Mouse (Mus musculus) urinary bladder, postnatal 25 days (tissue): ENCODE measurements around the gene Ankib1.

Experiments
- DNase-seq: peaks from one replicate; pipeline ENCODE4 v3.0.0; 2022; ENCODE audit warnings: low spot score

Gene Ankib1

DNA sequence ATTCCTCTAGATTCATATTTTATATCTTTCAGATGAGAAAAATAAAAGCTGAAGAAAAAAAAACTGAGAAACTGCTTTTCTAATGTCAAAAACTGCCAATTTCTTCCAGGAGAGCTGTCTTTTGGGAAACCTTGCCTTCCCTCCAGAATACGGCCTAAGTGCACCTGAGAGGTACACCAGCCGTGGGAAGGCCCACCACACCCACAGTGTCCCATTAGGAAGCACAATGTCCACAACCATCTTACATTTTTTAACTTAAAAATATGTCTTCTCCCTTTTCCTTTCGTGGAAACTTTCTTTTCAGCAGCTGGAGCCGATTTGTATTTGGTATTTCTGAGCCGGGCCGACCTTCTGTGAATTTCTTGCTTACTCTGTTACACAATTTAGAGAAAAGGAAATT, 156.2 kb downstream of the Ankib1 start:
- no peak for DNase-seq

DNA sequence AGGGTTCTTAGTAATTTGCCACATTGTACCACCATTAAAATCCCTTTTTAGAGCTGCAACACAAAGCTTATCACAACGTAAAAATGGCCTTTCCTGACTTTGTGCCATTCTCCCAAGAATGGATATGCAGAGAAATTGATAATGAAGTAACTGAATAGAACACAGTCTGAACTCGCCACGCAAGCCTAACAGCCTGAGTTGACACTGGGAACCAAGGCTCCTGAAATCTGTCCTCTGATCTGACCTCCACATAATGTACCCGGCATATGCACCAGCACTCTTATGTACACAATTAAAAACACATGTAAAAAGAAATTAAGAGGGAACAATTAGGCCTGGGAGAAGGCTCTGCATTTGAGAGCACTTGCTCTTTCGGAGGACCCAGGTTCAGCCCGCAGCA, 157.4 kb downstream of the Ankib1 start:
- no peak for DNase-seq

DNA sequence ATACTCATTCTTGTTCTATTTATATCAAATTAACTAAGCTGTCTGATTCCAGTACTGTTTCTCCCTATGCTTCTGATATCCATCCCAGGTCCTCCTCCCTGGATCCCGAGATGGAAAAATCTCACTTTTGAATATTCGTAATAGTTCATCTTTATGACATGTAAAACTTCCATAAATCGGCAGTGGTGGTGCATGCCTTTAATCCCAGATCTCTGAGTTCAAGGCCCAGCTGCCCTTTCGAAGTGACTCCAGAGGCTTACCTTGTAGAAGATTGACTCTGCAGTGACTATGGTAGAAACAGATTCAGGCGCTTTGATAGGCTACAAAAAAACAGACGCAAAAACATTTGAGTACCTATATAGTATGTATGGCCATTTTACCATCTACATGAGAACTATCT, 158.1 kb downstream of the Ankib1 start:
- DNase-seq: no peak
